Mouse (Mus musculus): Measurements from ENCODE around the gene F13b. TPM values are rescaled to one million over a fixed set of nuclear protein-coding genes. Genes with fewer than 3 reads are reported as not detected.

The F13b gene
- not detected in 2 replicates for polyA plus RNA-seq (2016; fragmentation: Nextera tagmentation; extraction: Ambion mirVana)

- Histone ChIP-seq H3K4me3 (no peak within 1 kb of the TSS), H3K27me3 (ENCODE audit: poor library complexity, severe bottlenecking) (no peaks in the 10 kb centered on the region), H3K9me3 (no peaks in the 10 kb centered on the region), H3K27ac (no peak within 1 kb of the TSS), H3K4me1 (no peaks in the 10 kb centered on the region), H3K36me3 (replicated peaks) (no peaks in the 10 kb centered on the region)
- DNase-seq (ENCODE audit: extremely low spot score, low spot score), result no peak
- 93% methylated on average over 3 of the region's 3 CpGs for WGBS
These were observed at the start of gene F13b for GRCm38 (mm10) chr1:139501258-139501752. F13b (plus strand) TSS chr1:139501702.

DNA sequence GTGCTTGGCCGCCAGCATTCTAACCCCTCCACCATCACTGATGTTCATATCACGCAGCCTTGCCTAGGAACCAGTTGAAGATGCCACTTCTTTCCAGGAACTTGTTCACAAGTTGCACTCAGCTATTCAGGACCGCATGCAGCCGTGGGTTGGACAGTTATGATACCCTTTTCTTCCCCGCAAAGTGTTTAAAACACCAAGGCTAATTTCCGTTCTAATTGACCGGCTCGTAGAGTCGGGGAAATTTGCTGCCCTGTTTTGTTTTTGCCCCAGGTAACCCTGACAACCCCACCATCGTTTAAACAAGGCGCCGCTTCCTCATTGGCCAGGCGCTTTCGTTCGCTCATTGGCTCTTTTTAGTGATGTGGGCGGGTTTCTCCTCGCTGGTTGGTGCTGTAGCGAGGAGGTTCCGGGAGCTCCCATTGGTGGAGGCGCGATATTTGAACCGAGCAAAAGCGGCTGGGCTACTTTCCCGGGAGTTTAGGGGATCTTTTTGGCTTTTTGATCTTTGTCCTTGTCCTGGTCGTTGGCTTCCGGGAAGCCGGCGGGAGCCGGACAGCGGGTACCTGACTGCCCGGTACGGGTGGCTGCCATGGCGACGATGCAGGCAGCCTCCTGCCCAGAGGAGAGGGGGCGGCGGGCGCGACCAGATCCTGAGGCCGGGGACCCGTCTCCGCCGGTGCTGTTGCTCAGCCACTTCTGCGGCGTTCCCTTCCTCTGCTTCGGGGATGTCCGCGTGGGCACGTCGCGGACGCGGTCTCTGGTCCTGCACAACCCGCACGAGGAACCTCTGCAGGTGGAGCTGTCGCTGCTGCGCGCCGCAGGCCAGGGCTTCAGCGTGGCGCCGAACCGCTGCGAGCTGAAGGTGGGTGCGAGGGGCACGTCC lies 46.9 kb upstream of the F13b start, which contains the start of gene Aspm:
Gene Aspm (plus strand): TSS at position 433 of the 886 bp plus-strand sequence.
- WGBS, result under 1% methylated on average over 65 of the region's 65 CpGs
- Histone ChIP-seq H3K4me3 (peak within 1 kb of the TSS; percentile 96), H3K27me3 (ENCODE audit: poor library complexity, severe bottlenecking) (no peaks in the 10 kb centered on the region), H3K4me1 (peaks cover 23% of the 10 kb centered on the region), H3K36me3 (replicated peaks) (peaks cover 26% of the 10 kb centered on the region), H3K27ac (peak within 1 kb of the TSS; percentile 96), H3K9me3 (no peaks in the 10 kb centered on the region)
- peak; percentile 93 for DNase-seq (ENCODE audit: extremely low spot score, low spot score)

DNA sequence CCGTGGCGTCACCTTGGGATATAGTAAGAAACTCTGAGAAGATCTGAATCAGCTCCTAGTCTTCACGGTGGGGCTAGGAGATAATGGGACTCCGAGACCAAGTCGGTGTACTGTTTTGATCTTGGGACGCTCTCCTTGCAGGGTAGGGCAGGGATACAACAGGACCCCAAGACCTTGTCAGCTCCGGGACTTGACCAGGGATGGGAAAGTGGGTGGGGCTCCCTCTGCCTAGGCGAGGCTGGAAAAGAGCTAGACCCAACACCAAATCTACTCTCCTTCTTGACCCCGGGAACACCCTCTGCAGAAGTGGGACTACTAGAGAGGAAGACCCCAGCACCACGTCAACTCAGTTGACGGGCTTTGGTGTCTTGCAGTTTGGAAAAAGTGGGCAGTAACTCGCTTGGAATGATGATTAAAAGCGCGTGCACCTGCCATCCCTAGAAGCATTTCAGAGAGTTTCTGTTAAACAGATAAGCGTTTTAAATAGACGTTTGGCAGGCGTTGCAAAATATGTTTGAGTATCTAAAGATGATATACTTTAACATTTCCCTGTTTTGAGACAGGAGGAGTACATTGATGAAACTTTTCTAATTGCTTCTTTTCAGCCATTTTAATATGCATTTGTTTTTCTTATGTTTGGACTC lies 46.2 kb upstream of the F13b start:
- no peaks in the 10 kb centered on the region for H3K27me3 ChIP-seq (ENCODE audit: poor library complexity, severe bottlenecking)
- WGBS, result 5% methylated on average over 17 of the region's 17 CpGs
- peak overlapping the region; percentile 96 for H3K4me3 ChIP-seq
- H3K36me3 ChIP-seq (replicated peaks), result peaks cover 33% of the 10 kb centered on the region
- H3K27ac ChIP-seq, result peak overlapping the region; percentile 96
- peaks cover 26% of the 10 kb centered on the region for H3K4me1 ChIP-seq
- DNase-seq (ENCODE audit: extremely low spot score, low spot score), result no peak
- H3K9me3 ChIP-seq, result no peaks in the 10 kb centered on the region

DNA sequence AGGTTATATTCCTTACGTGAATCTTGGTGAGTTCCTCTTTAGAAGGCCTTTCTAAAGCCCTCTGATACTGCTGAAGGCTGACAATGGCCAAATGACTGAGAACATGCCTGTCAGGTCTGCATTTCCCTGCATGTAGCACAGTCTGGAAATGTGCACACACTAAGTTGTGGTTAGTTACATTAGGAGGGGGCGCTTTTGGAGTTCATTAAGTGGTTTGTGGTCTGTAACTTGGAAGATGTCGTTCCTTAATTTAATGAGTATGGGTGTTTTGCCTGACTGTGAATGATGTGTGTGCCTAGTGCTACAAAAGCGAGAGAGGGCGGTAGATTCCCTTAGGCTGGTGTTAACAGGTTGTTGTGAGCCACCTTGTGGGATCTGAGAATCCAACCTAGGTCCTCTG lies 40.7 kb upstream of the F13b start:
- Histone ChIP-seq H3K9me3 (no peaks in the 10 kb centered on the region), H3K4me1 (peaks cover 23% of the 10 kb centered on the region), H3K4me3 (no peak overlapping the region), H3K27ac (no peak overlapping the region), H3K27me3 (ENCODE audit: poor library complexity, severe bottlenecking) (no peaks in the 10 kb centered on the region), H3K36me3 (replicated peaks) (peaks cover 88% of the 10 kb centered on the region)
- no peak for DNase-seq (ENCODE audit: extremely low spot score, low spot score)
- WGBS, result 93% methylated on average over 5 of the region's 5 CpGs

DNA sequence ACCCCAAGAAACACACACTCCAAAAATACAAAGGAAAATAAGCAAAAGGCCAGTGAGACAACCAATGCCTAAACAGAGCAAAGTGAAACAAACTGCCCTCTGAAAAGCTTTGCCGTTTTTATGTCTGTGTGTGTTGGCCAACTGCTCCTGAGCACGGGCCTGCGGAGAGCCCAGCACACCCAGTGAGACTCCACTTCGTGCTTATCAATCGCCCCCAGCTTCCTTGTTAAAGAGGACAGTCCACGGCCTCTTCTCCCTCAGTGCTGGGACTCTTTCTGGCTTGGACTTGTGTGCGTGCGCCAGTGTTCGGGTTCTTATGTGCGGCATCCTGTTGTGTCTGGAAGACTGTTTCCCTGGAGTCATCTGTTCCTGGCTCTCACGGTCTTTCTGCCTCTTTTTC lies 35.6 kb upstream of the F13b start:
- H3K36me3 ChIP-seq (replicated peaks), result peaks cover 96% of the 10 kb centered on the region
- no peak for DNase-seq (ENCODE audit: extremely low spot score, low spot score)
- H3K27me3 ChIP-seq (ENCODE audit: poor library complexity, severe bottlenecking), result no peaks in the 10 kb centered on the region
- H3K4me3 ChIP-seq, result no peak overlapping the region
- no peak overlapping the region for H3K27ac ChIP-seq
- 92% methylated on average over 11 of the region's 11 CpGs for WGBS
- no peaks in the 10 kb centered on the region for H3K9me3 ChIP-seq
- H3K4me1 ChIP-seq, result peaks cover 1% of the 10 kb centered on the region

DNA sequence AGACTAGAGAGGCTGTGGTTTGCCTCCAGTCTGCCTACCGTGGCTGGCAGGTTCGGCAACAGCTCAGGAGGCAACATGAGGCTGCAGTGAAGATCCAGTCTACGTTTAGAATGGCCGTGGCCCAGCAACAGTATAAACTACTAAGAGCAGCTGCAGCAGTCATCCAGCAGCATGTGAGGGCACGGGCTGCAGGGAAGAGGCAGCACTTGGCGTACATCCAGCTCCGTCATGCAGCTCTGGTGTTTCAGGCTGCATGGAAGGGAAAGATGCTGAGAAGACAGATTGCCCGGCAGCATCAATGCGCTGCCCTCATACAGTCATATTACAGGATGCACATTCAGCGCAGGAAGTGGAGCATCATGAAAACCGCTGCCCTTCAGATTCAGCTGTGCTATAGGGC lies 22.6 kb upstream of the F13b start:
- 95% methylated on average over 11 of the region's 11 CpGs for WGBS
- H3K36me3 ChIP-seq (replicated peaks), result peaks cover 100% of the 10 kb centered on the region

GRCm38 (mm10) chr1:139480246-139480645 lies 21.3 kb upstream of the F13b start:
- H3K27me3 ChIP-seq (ENCODE audit: poor library complexity, severe bottlenecking), result no peaks in the 10 kb centered on the region
- H3K27ac ChIP-seq, result no peak overlapping the region
- H3K36me3 ChIP-seq (replicated peaks), result peaks cover 100% of the 10 kb centered on the region
- no peak for DNase-seq (ENCODE audit: extremely low spot score, low spot score)
- 92% methylated on average over 8 of the region's 8 CpGs for WGBS
- H3K4me3 ChIP-seq, result no peak overlapping the region
- no peaks in the 10 kb centered on the region for H3K9me3 ChIP-seq
- no peaks in the 10 kb centered on the region for H3K4me1 ChIP-seq

More for the DNA sequence above, 22.6 kb upstream of the F13b start:
- Histone ChIP-seq H3K27me3 (ENCODE audit: poor library complexity, severe bottlenecking) (no peaks in the 10 kb centered on the region), H3K27ac (no peak overlapping the region), H3K4me3 (no peak overlapping the region), H3K9me3 (no peaks in the 10 kb centered on the region), H3K4me1 (no peaks in the 10 kb centered on the region)
- DNase-seq (ENCODE audit: extremely low spot score, low spot score), result no peak

DNA sequence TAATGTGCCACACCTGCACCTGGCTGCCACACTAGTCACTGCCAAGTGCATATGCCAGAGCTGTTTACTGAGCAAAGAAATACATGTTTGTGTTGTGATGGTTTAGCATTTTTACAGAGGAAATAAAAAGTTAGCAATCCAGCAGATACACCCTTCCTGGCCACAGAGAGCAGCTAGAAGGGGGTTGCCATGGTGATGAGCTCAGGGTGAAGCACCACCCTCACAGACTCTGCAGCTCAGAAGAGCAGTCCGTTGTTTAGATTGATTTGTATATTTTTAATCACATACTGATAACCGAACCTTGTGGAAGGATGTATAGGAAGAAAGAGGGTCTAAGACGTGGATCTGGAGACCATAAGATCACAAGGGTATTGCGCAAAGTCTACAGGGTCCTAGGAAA lies 20.4 kb upstream of the F13b start:
- DNase-seq (ENCODE audit: extremely low spot score, low spot score), result no peak
- no peaks in the 10 kb centered on the region for H3K4me1 ChIP-seq
- no peak overlapping the region for H3K4me3 ChIP-seq
- H3K9me3 ChIP-seq, result no peaks in the 10 kb centered on the region
- H3K27ac ChIP-seq, result no peak overlapping the region
- peaks cover 100% of the 10 kb centered on the region for H3K36me3 ChIP-seq (replicated peaks)
- WGBS, result 96% methylated on average over 4 of the region's 4 CpGs
- H3K27me3 ChIP-seq (ENCODE audit: poor library complexity, severe bottlenecking), result no peaks in the 10 kb centered on the region

DNA sequence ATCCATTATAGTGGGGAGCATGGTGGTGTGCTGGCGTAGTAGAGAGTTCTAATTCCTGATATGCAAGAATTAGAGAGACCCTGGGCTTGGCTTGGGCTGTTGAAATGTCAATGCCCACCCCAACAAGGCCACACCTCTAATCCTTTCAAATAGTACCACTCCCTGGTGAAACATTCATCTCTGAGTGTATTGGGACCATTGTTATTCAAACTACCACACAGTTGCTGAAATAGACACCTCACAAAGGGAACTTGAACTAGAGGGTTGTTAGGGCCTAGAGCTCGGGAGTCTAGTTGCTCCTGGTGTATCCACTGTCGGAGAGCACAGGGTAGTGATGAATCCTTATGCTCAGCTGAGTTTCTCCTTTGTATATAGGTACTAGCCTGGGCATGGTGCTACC lies 6.9 kb upstream of the F13b start:
- Histone ChIP-seq H3K4me3 (no peak overlapping the region), H3K9me3 (no peaks in the 10 kb centered on the region), H3K27me3 (ENCODE audit: poor library complexity, severe bottlenecking) (no peaks in the 10 kb centered on the region), H3K36me3 (replicated peaks) (peaks cover 66% of the 10 kb centered on the region), H3K27ac (no peak overlapping the region), H3K4me1 (no peaks in the 10 kb centered on the region)
- no peak for DNase-seq (ENCODE audit: extremely low spot score, low spot score)
- WGBS, result 77% methylated on average over 3 of the region's 3 CpGs

GRCm38 (mm10) chr1:139495408-139495807 lies 6.1 kb upstream of the F13b start:
- Histone ChIP-seq H3K4me1 (no peaks in the 10 kb centered on the region), H3K27me3 (ENCODE audit: poor library complexity, severe bottlenecking) (no peaks in the 10 kb centered on the region), H3K27ac (no peak overlapping the region), H3K9me3 (no peaks in the 10 kb centered on the region), H3K36me3 (replicated peaks) (peaks cover 58% of the 10 kb centered on the region), H3K4me3 (no peak overlapping the region)
- 88% methylated on average over 2 of the region's 2 CpGs for WGBS
- DNase-seq (ENCODE audit: extremely low spot score, low spot score), result no peak

- H3K4me1 ChIP-seq, result no peaks in the 10 kb centered on the region
- H3K27me3 ChIP-seq (ENCODE audit: poor library complexity, severe bottlenecking), result no peaks in the 10 kb centered on the region
- 92% methylated on average over 3 of the region's 3 CpGs for WGBS
- no peak overlapping the region for H3K4me3 ChIP-seq
- no peaks in the 10 kb centered on the region for H3K9me3 ChIP-seq
- H3K36me3 ChIP-seq (replicated peaks), result peaks cover 50% of the 10 kb centered on the region
- no peak overlapping the region for H3K27ac ChIP-seq
- DNase-seq (ENCODE audit: extremely low spot score, low spot score), result no peak
These were observed 5.3 kb upstream of the F13b start for GRCm38 (mm10) chr1:139496212-139496611.

DNA sequence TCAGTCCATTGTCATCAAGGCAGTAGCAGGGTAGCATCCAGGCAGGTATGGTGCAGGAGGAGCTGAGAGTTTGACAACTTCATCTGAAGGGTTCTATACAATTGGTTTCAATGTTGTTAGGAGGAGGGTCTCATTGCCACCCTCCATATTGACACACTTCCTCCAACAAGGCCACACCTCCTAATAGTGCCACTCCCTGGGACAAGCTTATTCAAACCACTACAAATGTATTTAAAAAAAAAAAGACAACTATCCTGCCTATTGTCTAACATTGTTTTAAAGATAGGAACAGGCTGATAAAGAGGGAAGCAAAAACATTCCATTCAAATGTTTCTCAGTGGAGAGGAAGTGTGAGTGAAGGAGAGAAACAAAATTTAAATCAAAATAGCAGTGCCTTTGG lies 1.8 kb upstream of the F13b start:
- no peaks in the 10 kb centered on the region for H3K4me1 ChIP-seq
- H3K36me3 ChIP-seq (replicated peaks), result peaks cover 15% of the 10 kb centered on the region
- no peak for DNase-seq (ENCODE audit: extremely low spot score, low spot score)
- no peaks in the 10 kb centered on the region for H3K9me3 ChIP-seq
- no peak overlapping the region for H3K4me3 ChIP-seq
- no peaks in the 10 kb centered on the region for H3K27me3 ChIP-seq (ENCODE audit: poor library complexity, severe bottlenecking)
- H3K27ac ChIP-seq, result no peak overlapping the region

GRCm38 (mm10) chr1:139514556-139514955 lies 13.1 kb downstream of the F13b start:
- 95% methylated on average over 12 of the region's 12 CpGs for WGBS
- no peak overlapping the region for H3K4me3 ChIP-seq
- H3K36me3 ChIP-seq (replicated peaks), result no peaks in the 10 kb centered on the region
- no peaks in the 10 kb centered on the region for H3K4me1 ChIP-seq
- DNase-seq (ENCODE audit: extremely low spot score, low spot score), result no peak
- no peaks in the 10 kb centered on the region for H3K9me3 ChIP-seq
- no peaks in the 10 kb centered on the region for H3K27me3 ChIP-seq (ENCODE audit: poor library complexity, severe bottlenecking)
- no peak overlapping the region for H3K27ac ChIP-seq

All from forebrain, embryonic 10.5 days (tissue).